Comparison of ENCODE assay signal across 7 mouse cellular contexts in genomic region chr13:118386511-118387447, GRCm38 (mm10). TPM values are rescaled to one million over a fixed set of nuclear protein-coding genes. Genes with fewer than 3 reads are reported as not detected.
DNase-seq lines count a peak whose midpoint lies in the region; ATAC-seq lines count a peak whose summit lies in the region.

Gene B430218F22Rik, plus strand, starts transcription at chr13:118386630.
Gene Mrps30, minus strand, starts transcription at chr13:118387252.

- no peaks in the 10 kb centered on the region for H3K27me3 ChIP-seq in intestine, embryonic 15.5 days (replicated peaks)
- no peaks in the 10 kb centered on the region for H3K27me3 ChIP-seq in midbrain, embryonic 10.5 days (ENCODE audit: low read depth, poor library complexity, severe bottlenecking)

- peak within 1 kb of the TSS; percentile 85 for H3K4me3 ChIP-seq in intestine, embryonic 15.5 days (replicated peaks)
- peak within 1 kb of the TSS; percentile 93 for H3K4me3 ChIP-seq in midbrain, embryonic 10.5 days

- H3K27ac ChIP-seq in intestine, embryonic 15.5 days, result peak within 1 kb of the TSS; percentile 72
- H3K27ac ChIP-seq in midbrain, embryonic 10.5 days (replicated peaks), result peak within 1 kb of the TSS; percentile 95

- peak; percentile 96 for DNase-seq in adrenal gland, adult 2 months
- peak; percentile 80 for DNase-seq in embryo, embryonic 11.5 days (ENCODE audit: low read depth, low spot score)
- DNase-seq in gastrocnemius, postnatal 36 days, result peak; percentile 83 to 92
- peak; percentile 95 to 97 for DNase-seq in left cerebral cortex, postnatal 25 days (ENCODE audit: low spot score in 2 of 2)
- peak; percentile 95 for DNase-seq in midbrain, embryonic 10.5 days (ENCODE audit: low spot score)
- DNase-seq in right cerebral cortex, postnatal 4 days, result peak; percentile 96

- intact Hi-C loops in gastrocnemius, postnatal 36 days (cut with DNase I), result no loop called here
- intact Hi-C loops in left cerebral cortex, postnatal 25 days (cut with DNase I), result no loop called here

- H3K4me2 ChIP-seq in intestine, embryonic 15.5 days (replicated peaks), result peak within 1 kb of the TSS; percentile 73

- no peaks in the 10 kb centered on the region for H3K4me1 ChIP-seq in intestine, embryonic 15.5 days (replicated peaks)
- H3K4me1 ChIP-seq in midbrain, embryonic 10.5 days, result peaks cover 14% of the 10 kb centered on the region

- H3K36me3 ChIP-seq in intestine, embryonic 15.5 days, result peaks cover 11% of the 10 kb centered on the region
- H3K36me3 ChIP-seq in midbrain, embryonic 10.5 days, result peaks cover 32% of the 10 kb centered on the region

- peak within 1 kb of the TSS; percentile 74 for H3K9ac ChIP-seq in intestine, embryonic 15.5 days

- no peaks in the 10 kb centered on the region for H3K9me3 ChIP-seq in intestine, embryonic 15.5 days
- no peaks in the 10 kb centered on the region for H3K9me3 ChIP-seq in midbrain, embryonic 10.5 days (replicated peaks)

- ATAC-seq in intestine, embryonic 15.5 days, result peak; percentile 98

- WGBS in intestine, embryonic 15.5 days, result under 1% methylated on average over 93 of the region's 93 CpGs
- WGBS in midbrain, embryonic 10.5 days, result under 1% methylated on average over 88 of the region's 93 CpGs

RNA-seq across cellular contexts. Expression of gene B430218F22Rik, which starts in this region (rescaled TPM):
- under 1 TPM in 1 of 2 experiments, not detected in 1; 0.38 TPM for total RNA-seq in adrenal gland, adult 2 months (2021)
- 0.16 and 0.27 TPM in 2 replicates for polyA plus RNA-seq in adrenal gland, adult 2 months (2012; rRNA removed)
- total RNA-seq in gastrocnemius, postnatal 36 days (2021), result not detected
- polyA plus RNA-seq in intestine, embryonic 15.5 days (2015; fragmentation: Nextera tagmentation; extraction: Ambion mirVana), result 0.58 and 0.70 TPM in 2 replicates
- under 1 TPM; 0.23 to 0.32 TPM for total RNA-seq in left cerebral cortex, postnatal 25 days (2021)
- polyA plus RNA-seq in midbrain, embryonic 10.5 days (2016; fragmentation: Nextera tagmentation; extraction: Ambion mirVana), result 0.84 and 0.92 TPM in 2 replicates

RNA-seq across cellular contexts. Expression of gene Mrps30, which starts in this region (rescaled TPM):
- 10 to 100 TPM; 25.0 to 27.9 TPM for total RNA-seq in adrenal gland, adult 2 months (2021)
- 69.9 and 76.7 TPM in 2 replicates for polyA plus RNA-seq in adrenal gland, adult 2 months (2012; rRNA removed)
- total RNA-seq in gastrocnemius, postnatal 36 days (2021), result 10 to 100 TPM; 14.4 to 17.5 TPM
- 34.5 and 36.6 TPM in 2 replicates for polyA plus RNA-seq in intestine, embryonic 15.5 days (2015; fragmentation: Nextera tagmentation; extraction: Ambion mirVana)
- 10 to 100 TPM; 15.3 to 15.5 TPM for total RNA-seq in left cerebral cortex, postnatal 25 days (2021)
- polyA plus RNA-seq in midbrain, embryonic 10.5 days (2016; fragmentation: Nextera tagmentation; extraction: Ambion mirVana), result 39.5 and 42.3 TPM in 2 replicates

Comparison
In these comparisons a context has a peak if more than half of its experiments do, and no peak if none do; other contexts are left out.
1. Peak in every context shown above with its lines: DNase-seq, ATAC-seq, H3K4me3 ChIP-seq and H3K27ac ChIP-seq.